In genomic region chr8:64767047-64767446, GRCm38 (mm10) we compare ENCODE assay signal across 16 mouse cellular contexts. TPM values are rescaled to one million over a fixed set of nuclear protein-coding genes. Genes with fewer than 3 reads are reported as not detected.
DNase-seq lines count a peak whose midpoint lies in the region; TF ChIP-seq lines count a peak whose summit lies in the region.
"Had no signal": no experiment of that assay in that cellular context is flagged by ENCODE, and none has a peak within 500 bp of the region (broad histone marks: within the 10 kb centered on the region; RNA-seq: fewer than 3 reads in every experiment).

No protein-coding gene starts in this region.

- peak; percentile 36 for DNase-seq in gastrocnemius, adult 2 months
- no peak for DNase-seq in gastrocnemius, postnatal 4 days (ENCODE audit: low spot score in 2 of 2)
- peak; percentile 55 for DNase-seq in lung, postnatal 36 days
- DNase-seq in lung, postnatal 14 days: no peak
- DNase-seq in cerebellum, adult 9-11 months: peak; percentile 35
- no peak for DNase-seq in left cerebral cortex, postnatal 14 days (ENCODE audit: low spot score in 2 of 2)
- DNase-seq in urinary bladder, postnatal 25 days (ENCODE audit: low spot score): no peak
- DNase-seq in embryo, embryonic 9.5 days (ENCODE audit: extremely low spot score): no peak
- DNase-seq: B cell, adult 2 months; lung, adult 2 months; right cerebral cortex, adult 18-20 months had no signal

- intact Hi-C loops in gastrocnemius, adult 2 months (cut with DNase I): no loop called here
- intact Hi-C loops in left cerebral cortex, postnatal 14 days (cut with DNase I): no loop called here

- no peak overlapping the region for H3K4me3 ChIP-seq in gastrocnemius, adult 2 months
- H3K4me3 ChIP-seq: embryonic facial prominence, embryonic 10.5 days; heart, embryonic 15.5 days; hindbrain, embryonic 12.5 days; limb, embryonic 13.5 days; neural tube, embryonic 15.5 days had no signal

- H3K27ac ChIP-seq in gastrocnemius, adult 2 months: no peak overlapping the region
- H3K27ac ChIP-seq: embryonic facial prominence, embryonic 10.5 days; heart, embryonic 15.5 days; hindbrain, embryonic 12.5 days; limb, embryonic 13.5 days; neural tube, embryonic 15.5 days had no signal

- TF ChIP-seq CTCF in gastrocnemius, adult 2 months (IDR thresholded peaks at IDR 0.05): no peak

RNA-seq across cellular contexts. Expression of gene Msmo1, which starts 33.5 kb away (rescaled TPM):
- total RNA-seq in gastrocnemius, adult 2 months (2021): 1 to 10 TPM; 3.0 to 5.5 TPM
- total RNA-seq in gastrocnemius, postnatal 4 days (2021): 10 to 100 TPM; 21.2 to 27.4 TPM
- 100 to 1,000 TPM in 1 of 2 experiments, 10 to 100 TPM in 1; 92.5 to 107 TPM for total RNA-seq in left cerebral cortex, postnatal 14 days (2021)

Comparison
In these comparisons a context has a peak if more than half of its experiments do, and no peak if none do; other contexts are left out.
1. DNase-seq: peak in gastrocnemius, adult 2 months (single experiment), lung, postnatal 36 days (single experiment) and cerebellum, adult 9-11 months (single experiment); none in gastrocnemius, postnatal 4 days (0 of 2), lung, postnatal 14 days (single experiment), left cerebral cortex, postnatal 14 days (0 of 2), urinary bladder, postnatal 25 days (single experiment) and embryo, embryonic 9.5 days (single experiment).